Mouse (Mus musculus) limb, embryonic 15.5 days (tissue): ENCODE results near the gene Trim6. TPM values are rescaled to one million over a fixed set of nuclear protein-coding genes. Genes with fewer than 3 reads are reported as not detected.
"Not testable (repeated sequence)": the region's sequence is repeated elsewhere in the genome, so short reads cannot be mapped to it uniquely, and the experiment has no call there.

Experiments
- ATAC-seq: fragments of 200-750 bp; cut with Nextera tagmentation; 2 replicates; pipeline ENCODE4 v1.8.0; 2017; ENCODE audit warnings: low read depth, moderate TSS enrichment; ENCODE audit not compliant: insufficient number of reproducible peaks, low FRiP score, low TSS enrichment
- H3K27ac ChIP-seq: fragments of 300-500 bp; sonication (generic); 2 replicates; pipeline ENCODE4 v1.5.1; 2015; ENCODE audit warnings: moderate library complexity, mild to moderate bottlenecking, inconsistent platforms
- H3K27me3 ChIP-seq: fragments of 300-500 bp; sonication (generic); 2 replicates; pipeline ENCODE4 v1.6.1; 2015; ENCODE audit warnings: inconsistent platforms
- H3K36me3 ChIP-seq: fragments of 300-500 bp; sonication (generic); 2 replicates; pipeline ENCODE4 v1.6.1; 2015; ENCODE audit warnings: inconsistent platforms
- H3K4me1 ChIP-seq: fragments of 300-500 bp; sonication (generic); 2 replicates; pipeline ENCODE4 v1.6.1; 2015; ENCODE audit warnings: inconsistent platforms
- H3K4me2 ChIP-seq: fragments of 300-500 bp; sonication (generic); 2 replicates; pipeline ENCODE4 v1.6.1; 2015; ENCODE audit warnings: mild to moderate bottlenecking, inconsistent platforms
- H3K4me3 ChIP-seq: fragments of 300-500 bp; sonication (generic); 2 replicates; pipeline ENCODE4 v1.5.1; 2015; ENCODE audit warnings: mild to moderate bottlenecking, inconsistent platforms
- H3K9ac ChIP-seq: fragments of 300-500 bp; sonication (generic); 2 replicates; pipeline ENCODE4 v1.6.1; 2015; ENCODE audit warnings: inconsistent platforms
- H3K9me3 ChIP-seq: fragments of 300-500 bp; sonication (generic); 2 replicates; pipeline ENCODE4 v1.6.1; 2016; ENCODE audit warnings: inconsistent platforms
- WGBS: fragments of 180-500 bp; shearing (Covaris S2); methylation state at CpG from one replicate; pipeline ENCODE4 v1.1.7; 2015; 5-methylcytosine and 5-hydroxymethylcytosine counted together
- polyA plus RNA-seq: library from polyadenylated mRNA; unstranded; fragments of >200 nt; fragmentation: Nextera tagmentation; extraction: Ambion mirVana; gene quantifications from 2 replicates; pipeline ENCODE4 v1.2.1, GENCODE M21; 2015

Trim6 gene
- polyA plus RNA-seq, 1 experiment from 2014 or later = 0.50 TPM

- Histone ChIP-seq H3K27me3 (no peaks in the 10 kb centered on the region), H3K27ac (no peak overlapping the region), H3K9me3 (no peaks in the 10 kb centered on the region), H3K4me3 (no peak overlapping the region), H3K4me2 (no peak overlapping the region), H3K36me3 (no peaks in the 10 kb centered on the region), H3K9ac (no peak overlapping the region), H3K4me1 (no peaks in the 10 kb centered on the region)
- no peak for ATAC-seq
- 30% methylated on average over 2 of the region's 2 CpGs for WGBS
These were observed 12.6 kb downstream of the Trim6 start for GRCm38 (mm10) chr7:104231203-104231602.

DNA sequence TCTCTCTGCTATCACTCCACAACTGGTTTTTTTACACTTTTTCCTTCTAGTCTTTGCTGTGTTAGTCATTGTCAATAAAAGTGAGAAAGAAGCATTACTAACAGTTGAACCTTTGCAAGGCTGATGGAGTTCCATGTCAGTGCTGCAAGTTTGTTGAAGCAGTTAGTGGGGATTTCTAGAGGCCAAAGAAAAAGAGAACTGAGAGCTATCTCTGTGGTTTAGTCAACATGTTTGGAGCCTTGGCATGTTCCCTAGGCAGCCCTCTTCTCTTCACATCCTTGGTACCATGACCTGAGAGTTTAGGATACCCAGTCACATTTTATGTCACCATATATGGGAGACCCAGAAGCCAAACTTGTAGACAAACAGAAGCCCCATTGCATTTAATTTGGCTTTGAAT lies 22.3 kb downstream of the Trim6 start:
- no peak for ATAC-seq
- no peaks in the 10 kb centered on the region for H3K27me3 ChIP-seq
- no peaks in the 10 kb centered on the region for H3K9me3 ChIP-seq
- peaks cover 4% of the 10 kb centered on the region; the same call in 1 of the 2 replicates for H3K4me1 ChIP-seq
- H3K4me3 ChIP-seq = no peak overlapping the region
- H3K4me2 ChIP-seq = no peak overlapping the region
- H3K9ac ChIP-seq = no peak overlapping the region
- no peaks in the 10 kb centered on the region for H3K36me3 ChIP-seq
- no peak overlapping the region for H3K27ac ChIP-seq

DNA sequence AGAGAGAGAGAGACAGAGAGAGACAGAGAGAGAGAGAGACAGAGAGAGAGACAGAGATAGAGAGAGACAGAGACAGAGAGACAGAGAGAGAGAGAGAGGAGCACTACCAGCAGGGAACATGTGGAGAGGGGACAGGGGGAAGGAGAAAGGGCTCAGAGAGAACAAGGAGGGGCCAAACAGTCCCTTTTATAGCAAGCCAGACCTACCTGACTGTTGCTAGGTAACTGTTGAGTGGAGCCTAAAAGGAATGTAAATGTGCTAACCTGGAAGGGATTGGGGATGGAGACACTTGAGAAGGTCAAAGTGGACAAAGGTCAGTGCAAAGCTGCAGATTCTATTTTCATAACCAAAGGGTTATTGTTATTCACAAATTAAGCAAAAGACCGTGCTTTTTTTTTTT lies 25.0 kb downstream of the Trim6 start:
- no peak for ATAC-seq
- WGBS = 52% methylated on average over 1 of the region's 1 CpGs
- H3K27ac ChIP-seq = no peak overlapping the region
- no peaks in the 10 kb centered on the region for H3K9me3 ChIP-seq
- no peaks in the 10 kb centered on the region for H3K36me3 ChIP-seq
- peaks cover 4% of the 10 kb centered on the region; the same call in 1 of the 2 replicates for H3K4me1 ChIP-seq
- H3K4me2 ChIP-seq = 0 out of 2 replicates have a peak overlapping the region, but pooled peaks have one; percentile 49
- H3K27me3 ChIP-seq = no peaks in the 10 kb centered on the region
- H3K9ac ChIP-seq = no peak overlapping the region
- no peak overlapping the region for H3K4me3 ChIP-seq

- Histone ChIP-seq H3K9me3 (no peaks in the 10 kb centered on the region), H3K9ac (peak within 1 kb of the TSS; percentile 47; the same call in 1 of the 2 replicates), H3K4me3 (peak within 1 kb of the TSS; percentile 50), H3K36me3 (no peaks in the 10 kb centered on the region), H3K27ac (peak within 1 kb of the TSS; percentile 14; the same call in 1 of the 2 replicates), H3K27me3 (no peaks in the 10 kb centered on the region), H3K4me2 (peak within 1 kb of the TSS; percentile 49), H3K4me1 (peaks cover 4% of the 10 kb centered on the region; the same call in 1 of the 2 replicates)
- WGBS = 5% methylated on average over 13 of the region's 13 CpGs
- no peak for ATAC-seq
These were observed 25.9 kb downstream of the Trim6 start, which contains the start of gene Trim34a for GRCm38 (mm10) chr7:104244287-104245181. Gene Trim34a (plus strand): TSS chr7:104244457.

DNA sequence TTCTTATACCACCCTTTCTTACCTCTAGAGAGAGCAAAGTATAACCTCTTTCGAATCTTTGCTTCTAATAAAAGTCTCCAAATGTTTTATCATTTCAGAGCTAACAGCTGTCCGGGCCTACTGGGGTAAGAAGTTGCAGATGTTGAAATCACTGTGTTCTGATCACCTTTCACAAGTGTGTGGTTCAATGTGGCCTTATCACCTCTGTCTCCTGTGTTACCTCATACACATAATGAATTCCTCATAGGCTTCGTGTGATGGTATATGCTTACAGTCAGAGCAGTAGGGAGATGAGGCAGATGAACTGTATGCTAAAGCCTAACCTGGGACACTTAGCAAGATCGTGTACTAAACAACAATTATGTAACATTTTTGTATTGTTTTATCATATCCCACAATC lies 41.8 kb downstream of the Trim6 start:
- WGBS = 76% methylated on average over 4 of the region's 4 CpGs
- not testable (repeated sequence) for H3K9ac ChIP-seq, H3K4me3 ChIP-seq, H3K4me2 ChIP-seq, H3K27ac ChIP-seq, H3K27me3 ChIP-seq, H3K4me1 ChIP-seq, ATAC-seq, H3K36me3 ChIP-seq, H3K9me3 ChIP-seq

GRCm38 (mm10) chr7:104265335-104265734 lies 46.7 kb downstream of the Trim6 start:
- H3K9ac ChIP-seq, H3K9me3 ChIP-seq, H3K36me3 ChIP-seq, H3K27me3 ChIP-seq, ATAC-seq, H3K4me2 ChIP-seq, H3K4me3 ChIP-seq, H3K4me1 ChIP-seq, H3K27ac ChIP-seq: not testable (repeated sequence)
- 85% methylated on average over 5 of the region's 5 CpGs for WGBS

DNA sequence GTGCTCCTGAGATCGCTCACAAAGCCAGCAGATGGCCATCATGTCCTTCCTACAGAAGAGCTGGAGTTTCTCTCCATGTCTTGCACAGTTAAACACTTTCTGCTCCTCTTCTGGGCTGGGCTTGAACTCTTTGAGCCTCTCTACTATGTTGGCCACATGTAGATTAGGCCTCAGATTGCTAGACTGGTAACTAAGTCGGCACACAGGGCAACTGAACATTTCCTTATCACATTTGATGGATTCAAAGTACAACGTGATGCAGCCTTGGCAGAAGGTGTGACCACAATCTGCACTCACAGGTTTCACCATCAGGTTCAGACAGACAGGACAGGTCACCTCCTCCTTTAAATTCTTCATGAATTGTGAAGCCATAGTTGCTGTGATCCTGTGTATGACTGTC lies 60.8 kb downstream of the Trim6 start:
- not testable (repeated sequence) for H3K9ac ChIP-seq, H3K36me3 ChIP-seq, H3K27me3 ChIP-seq, H3K27ac ChIP-seq, H3K4me1 ChIP-seq, H3K4me2 ChIP-seq, H3K9me3 ChIP-seq, H3K4me3 ChIP-seq, ATAC-seq
- WGBS = 78% methylated on average over 3 of the region's 3 CpGs

Other genes starting within 250 kb of the Trim6 start
- gene Olfr635, start 247.6 kb upstream of the Trim6 start, polyA plus RNA-seq = not detected in 2 replicates
- not detected in 2 replicates for gene Olfr638, start 220.0 kb upstream of the Trim6 start, polyA plus RNA-seq
- gene Olfr639, start 201.5 kb upstream of the Trim6 start, polyA plus RNA-seq = not detected in 2 replicates
- gene Olfr640, start 193.2 kb upstream of the Trim6 start, polyA plus RNA-seq = not detected in 2 replicates
- gene Olfr641, start 183.3 kb upstream of the Trim6 start, polyA plus RNA-seq = not detected in 2 replicates
- gene Olfr642, start 166.1 kb upstream of the Trim6 start, polyA plus RNA-seq = not detected in 2 replicates
- gene 4930516K23Rik, start 157.3 kb upstream of the Trim6 start, polyA plus RNA-seq = not detected in 2 replicates
- gene Olfr644, start 146.9 kb upstream of the Trim6 start, polyA plus RNA-seq = not detected in 2 replicates
- not detected in 2 replicates for gene Olfr645, start 133.3 kb upstream of the Trim6 start, polyA plus RNA-seq
- not detected in 2 replicates for gene Olfr646, start 113.9 kb upstream of the Trim6 start, polyA plus RNA-seq
- not detected in 2 replicates for gene Ubqln5, start 89.0 kb upstream of the Trim6 start, polyA plus RNA-seq
- not detected in 2 replicates for gene Olfr643, start 81.4 kb upstream of the Trim6 start, polyA plus RNA-seq
- gene Ubqln3, start 75.5 kb upstream of the Trim6 start, polyA plus RNA-seq = not detected in 2 replicates
- gene Ubqlnl, start 68.2 kb upstream of the Trim6 start, polyA plus RNA-seq = not detected in 2 replicates
- gene Olfm5, start 54.0 kb upstream of the Trim6 start, polyA plus RNA-seq = not detected in 2 replicates
- gene Olfr648, start 35.4 kb upstream of the Trim6 start, polyA plus RNA-seq = 0.11 and 0.24 TPM in 2 replicates
- not detected in 2 replicates for gene Olfr649, start 22.8 kb upstream of the Trim6 start, polyA plus RNA-seq
- 1.8 and 1.9 TPM in 2 replicates for gene Trim34a, start 25.7 kb downstream of the Trim6 start, polyA plus RNA-seq
- 0.26 and 0.37 TPM in 2 replicates for gene Trim5, start 69.3 kb downstream of the Trim6 start, polyA plus RNA-seq
- gene Trim12a, start 96.7 kb downstream of the Trim6 start, polyA plus RNA-seq = 5.7 and 6.1 TPM in 2 replicates
- gene Trim34b, start 110.7 kb downstream of the Trim6 start, polyA plus RNA-seq = not detected in 2 replicates
- 1.7 and 2.7 TPM in 2 replicates for gene Trim12c, start 134.6 kb downstream of the Trim6 start, polyA plus RNA-seq
- 0.04 TPM in 1 of 2 replicates, not detected in the other for gene Trim30b, start 151.1 kb downstream of the Trim6 start, polyA plus RNA-seq
- 0.14 and 0.36 TPM in 2 replicates for gene Trim30c, start 182.0 kb downstream of the Trim6 start, polyA plus RNA-seq
- 1.4 and 1.6 TPM in 2 replicates for gene Trim30a, start 246.4 kb downstream of the Trim6 start, polyA plus RNA-seq